Mouse (Mus musculus): ENCODE data around the gene Lnpep.
A peak's percentile ranks its signal among the peaks of the same experiment; 100 is the strongest.
"Not testable (repeated sequence)": the region's sequence is repeated elsewhere in the genome, so short reads cannot be mapped to it uniquely, and the experiment has no call there.

The Lnpep gene

DNA sequence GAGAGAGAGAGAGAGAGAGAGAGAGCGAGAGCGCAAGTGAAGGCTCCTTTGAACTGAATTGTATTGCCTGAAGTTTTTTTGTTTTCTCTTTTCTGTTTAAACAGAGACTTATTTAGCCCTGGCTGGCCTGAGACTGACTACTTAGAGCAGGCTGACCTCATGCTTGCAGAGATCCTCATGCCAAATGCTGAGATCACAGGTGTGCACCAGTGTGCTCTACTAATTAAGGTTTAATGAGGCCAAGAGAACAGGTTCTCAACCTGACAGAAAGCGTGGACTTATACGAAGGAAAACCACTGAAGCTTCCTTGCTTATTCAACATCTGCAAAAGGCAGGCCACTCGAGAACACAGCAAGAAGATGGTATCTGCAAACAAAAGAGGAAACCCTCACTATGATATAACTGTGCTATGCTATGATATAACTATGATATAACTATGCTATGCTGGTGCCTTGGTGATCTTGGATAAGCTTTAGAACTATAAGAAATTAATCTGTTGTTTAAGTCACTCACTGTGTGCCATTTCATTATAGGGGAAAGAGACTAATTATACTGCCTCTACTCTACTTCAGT, 16.3 kb downstream of the Lnpep start:
- no peak for DNase-seq

GRCm38 (mm10) chr17:17604554-17604953, 20.3 kb downstream of the Lnpep start:
- DNase-seq: no peak

- no peak for DNase-seq
These were observed 21.2 kb downstream of the Lnpep start for GRCm38 (mm10) chr17:17603609-17604008.

DNA sequence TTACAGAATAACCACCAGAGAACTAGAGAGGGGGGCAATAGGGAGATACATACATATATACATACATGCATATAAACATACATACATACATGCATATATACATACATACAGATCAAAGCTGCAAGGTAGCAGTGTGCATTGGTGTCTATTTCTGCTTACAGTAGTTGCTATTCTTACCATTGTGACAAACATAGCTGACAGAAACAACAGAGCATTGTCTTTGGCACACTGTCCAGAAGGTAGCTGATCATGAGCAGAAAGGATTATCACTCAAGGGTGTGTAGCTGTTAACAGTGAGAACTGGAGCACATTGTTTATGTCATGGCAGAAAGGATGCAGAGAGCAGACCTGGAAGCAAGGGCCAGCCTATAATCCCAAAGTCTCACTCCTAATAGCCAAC, 22.1 kb downstream of the Lnpep start:
- no peak for DNase-seq

- no peak for DNase-seq
These were observed 22.5 kb downstream of the Lnpep start for GRCm38 (mm10) chr17:17602330-17602729.

DNA sequence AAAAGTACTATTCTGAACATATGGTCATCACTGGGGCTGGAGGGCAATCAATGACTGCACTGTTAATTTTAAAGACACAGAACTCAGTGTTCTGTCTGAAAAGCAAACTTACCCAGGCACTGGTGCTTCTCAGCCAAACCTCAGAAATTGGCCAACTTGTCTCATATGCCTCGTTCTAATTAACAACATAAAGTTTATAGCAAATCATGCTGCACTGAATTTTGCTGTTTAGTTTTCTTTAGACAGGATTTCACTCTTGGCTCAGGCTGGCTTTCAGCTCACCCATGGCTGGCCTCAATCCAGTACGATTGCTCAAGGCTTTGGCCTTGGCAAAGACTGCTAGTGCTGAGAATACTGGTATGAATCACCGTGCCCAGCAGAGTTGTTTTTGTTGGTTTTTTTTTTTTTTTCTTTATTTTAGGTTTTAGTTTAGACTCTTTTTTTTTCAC, 24.0 kb downstream of the Lnpep start:
- peak; percentile 29 to 35 for DNase-seq

DNA sequence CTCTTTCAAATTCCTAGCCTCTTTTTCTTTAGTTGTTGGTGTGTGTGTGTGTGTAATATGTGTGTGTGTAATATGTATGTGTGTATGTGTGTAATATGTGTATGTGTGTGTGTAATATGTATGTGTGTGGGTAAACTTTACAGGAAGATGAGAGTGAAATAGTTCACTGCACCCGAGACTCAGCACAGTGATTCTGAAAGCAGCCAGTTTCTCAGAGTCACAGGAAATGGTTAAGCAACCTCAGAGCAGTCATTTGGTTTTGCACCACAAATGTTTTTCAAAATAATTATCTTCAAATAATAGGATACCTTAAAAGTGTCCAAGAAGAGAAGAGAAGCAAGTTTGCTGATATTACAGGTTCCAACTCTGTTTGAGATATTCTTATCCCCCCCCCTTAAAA, 24.8 kb downstream of the Lnpep start:
- no peak for DNase-seq

GRCm38 (mm10) chr17:17598355-17598754, 26.5 kb downstream of the Lnpep start:
- DNase-seq: no peak

DNA sequence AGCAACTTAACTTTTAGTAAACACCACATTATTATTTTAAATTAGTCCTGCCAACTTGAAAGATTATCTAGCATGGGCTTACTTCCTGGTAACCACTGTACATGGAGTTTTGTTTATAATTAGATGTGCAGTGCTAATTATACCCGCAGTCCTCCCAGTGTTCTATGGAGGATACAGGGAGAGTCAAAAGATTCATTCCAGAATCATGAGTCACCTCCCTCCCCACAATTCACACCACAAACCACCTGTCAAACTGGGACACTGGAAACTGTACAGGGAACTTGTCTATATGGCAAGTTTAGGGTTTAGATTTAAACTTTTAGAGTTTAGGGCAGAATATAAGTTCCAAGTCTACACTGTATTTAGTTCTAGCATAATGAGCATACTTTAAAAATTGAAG, 31.9 kb downstream of the Lnpep start:
- no peak for DNase-seq

GRCm38 (mm10) chr17:17587333-17588047, 37.4 kb downstream of the Lnpep start:
- DNase-seq: no peak

DNA sequence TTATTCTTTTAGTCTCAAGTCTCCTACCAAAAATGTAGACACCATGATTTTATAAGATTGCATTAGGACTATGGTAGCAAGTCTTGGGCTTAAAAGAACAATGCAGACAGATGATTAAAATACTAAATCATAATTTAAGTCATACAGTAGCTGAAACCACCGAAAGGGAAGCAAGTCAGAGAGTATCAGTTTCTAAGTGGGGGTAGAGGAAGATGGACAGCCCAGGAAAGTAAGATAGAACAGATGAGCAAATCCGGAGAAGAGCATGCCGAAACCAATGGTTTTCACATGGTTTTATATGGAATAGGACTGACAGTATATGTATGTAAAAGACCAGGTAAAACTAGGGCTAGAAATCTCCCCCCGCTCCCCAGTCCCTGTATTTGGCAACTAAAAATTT, 39.7 kb downstream of the Lnpep start:
- DNase-seq: no peak

GRCm38 (mm10) chr17:17583896-17584295, 41.0 kb downstream of the Lnpep start:
- DNase-seq: no peak

DNA sequence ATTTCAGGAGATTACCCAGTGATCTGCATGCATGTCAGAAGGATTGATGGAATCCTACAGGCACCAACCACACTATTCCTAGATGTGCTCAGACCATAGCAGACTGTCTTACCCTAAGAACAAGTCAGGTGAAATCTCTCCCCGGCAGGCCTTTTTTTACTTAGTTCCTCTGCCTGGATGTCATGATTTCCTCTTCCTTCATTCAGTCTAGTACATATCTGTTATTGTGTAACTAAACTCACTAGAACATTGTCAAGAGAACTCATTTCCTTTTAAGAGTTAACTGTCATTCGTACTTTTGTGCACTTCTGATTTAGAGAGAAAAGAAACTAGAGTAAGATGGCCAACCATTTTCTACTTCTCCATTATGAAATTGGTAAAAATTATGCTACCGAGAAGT, 43.6 kb downstream of the Lnpep start:
- DNase-seq: no peak

GRCm38 (mm10) chr17:17576399-17576798, 48.5 kb downstream of the Lnpep start:
- DNase-seq: no peak

DNA sequence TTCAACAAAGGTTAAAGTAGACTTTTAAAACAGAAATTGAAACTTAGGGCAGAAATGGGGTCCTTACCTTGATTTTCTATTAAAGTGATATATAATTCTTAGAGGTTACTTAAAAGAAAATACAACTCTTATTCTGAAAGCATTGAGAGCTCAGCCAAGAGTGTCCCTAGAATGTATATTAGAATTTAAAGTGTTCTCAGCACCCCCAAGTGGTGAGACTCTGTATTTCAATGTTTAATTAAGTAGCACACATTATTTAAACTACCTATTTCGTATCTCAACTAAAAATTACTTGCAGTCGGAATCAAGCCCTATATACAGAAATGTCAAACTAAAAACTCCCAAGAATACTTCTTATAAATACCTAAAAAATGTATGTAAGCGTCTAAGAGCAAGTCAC, 57.8 kb downstream of the Lnpep start:
- DNase-seq: no peak

DNA sequence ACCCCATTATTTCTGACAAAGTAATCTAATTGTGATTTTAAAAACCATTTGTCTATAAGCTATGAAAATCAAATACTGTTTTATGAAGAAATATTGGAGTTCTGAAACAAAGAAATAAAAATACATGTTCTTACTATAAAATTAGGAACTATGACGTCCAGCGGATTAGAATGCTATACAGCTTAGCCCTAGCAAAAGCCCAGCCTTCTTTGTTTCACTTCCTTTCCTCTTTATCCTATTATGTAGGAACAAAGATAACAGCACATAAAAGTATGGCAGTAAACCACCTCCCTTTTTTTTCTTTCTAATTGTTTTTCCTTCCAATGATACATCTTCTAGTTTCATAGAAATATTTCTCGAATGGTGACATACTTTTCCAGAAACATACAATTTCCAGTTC, 75.9 kb downstream of the Lnpep start:
- no peak for DNase-seq

- no peak for DNase-seq
These were observed 93.5 kb downstream of the Lnpep start for GRCm38 (mm10) chr17:17531338-17531737.

DNA sequence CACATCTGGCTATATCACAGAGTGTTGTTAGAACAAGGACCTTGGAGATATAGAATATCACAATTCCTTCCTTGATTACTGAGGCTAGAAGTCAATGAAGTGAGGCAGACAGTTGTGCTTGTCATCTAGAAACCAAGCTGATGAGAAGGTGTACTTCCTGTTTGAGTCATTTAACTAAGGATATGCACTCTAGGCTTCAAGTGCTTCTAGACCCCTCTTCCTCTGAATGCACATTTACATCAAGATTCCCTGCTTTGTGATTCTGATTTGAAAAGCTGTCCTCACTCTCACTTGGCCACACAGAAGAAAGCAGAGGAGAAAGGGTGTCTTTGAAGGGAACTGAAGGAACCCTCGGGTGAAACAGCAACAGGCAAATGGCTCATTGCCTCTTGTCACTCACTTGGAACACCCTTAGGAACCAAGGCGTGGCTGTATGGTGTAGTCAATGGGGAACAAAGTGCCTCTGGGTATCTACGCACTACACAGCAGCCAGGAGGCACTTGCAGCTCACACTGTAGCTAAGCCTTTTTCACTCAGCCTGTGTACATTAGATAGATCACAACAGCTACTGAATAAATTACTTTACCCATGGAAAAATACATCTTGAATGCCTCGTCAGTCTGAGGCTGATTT, 108.3 kb downstream of the Lnpep start:
- DNase-seq: no peak

- no peak for DNase-seq
These were observed 118.2 kb downstream of the Lnpep start for GRCm38 (mm10) chr17:17506677-17507076.

DNA sequence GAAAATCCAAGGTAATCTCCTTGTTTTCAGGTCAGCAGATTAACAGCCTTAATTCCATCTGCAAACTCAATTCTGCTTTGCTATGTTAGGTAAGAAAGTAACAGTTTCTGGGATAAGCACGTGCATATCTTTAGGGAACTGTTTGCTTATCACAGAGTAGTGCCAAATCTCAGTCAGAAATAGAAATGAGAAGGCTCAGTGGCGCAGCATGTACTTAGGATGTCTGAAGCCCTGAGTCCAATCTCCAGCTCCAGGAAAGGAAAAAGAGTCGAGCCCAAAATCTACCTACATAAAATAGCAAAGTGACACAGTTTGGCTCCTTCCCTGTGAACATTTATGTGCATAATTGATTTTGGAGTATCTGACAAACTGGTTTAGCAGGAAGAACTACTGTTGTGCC, 125.6 kb downstream of the Lnpep start:
- no peak for DNase-seq

- no peak for DNase-seq
These were observed 126.0 kb downstream of the Lnpep start for GRCm38 (mm10) chr17:17498848-17499247.

DNA sequence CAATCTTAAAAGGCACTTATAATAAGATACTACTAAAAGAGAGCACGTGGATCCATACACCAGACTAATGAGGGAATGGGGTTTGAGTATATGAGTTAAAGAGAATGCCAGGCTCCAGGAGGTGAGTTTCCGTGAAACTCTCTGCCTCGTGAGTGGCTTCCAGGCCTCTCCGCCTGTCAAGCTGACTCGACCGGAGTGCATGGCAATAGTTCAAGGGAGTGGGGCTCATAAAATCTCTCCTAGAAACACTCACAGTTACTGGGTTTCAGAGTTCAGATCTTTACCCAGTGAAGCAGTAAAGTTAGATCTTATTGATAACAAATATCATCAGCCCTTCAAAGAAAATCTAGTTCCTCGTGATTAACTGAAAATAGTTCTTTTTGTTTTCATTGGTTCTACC, 128.1 kb downstream of the Lnpep start:
- no peak for DNase-seq

DNA sequence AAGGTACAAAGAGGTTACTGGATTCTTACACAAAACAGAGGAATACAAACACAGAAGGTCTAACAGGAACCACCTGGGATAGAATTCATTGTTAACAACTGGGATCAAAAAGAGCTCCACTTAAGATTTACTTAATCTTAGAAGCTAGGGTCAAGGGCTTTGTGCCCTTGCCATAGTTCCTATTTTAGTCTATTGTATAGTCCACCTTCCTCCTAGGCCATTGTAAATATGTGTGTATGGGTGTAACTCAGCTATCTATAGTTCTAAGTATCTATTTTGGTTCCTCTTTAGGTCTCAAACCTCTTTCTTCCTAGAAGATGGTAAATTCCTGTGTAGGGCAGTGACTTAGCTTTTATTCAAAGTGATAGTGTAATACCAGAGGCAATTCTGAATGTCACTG, 128.6 kb downstream of the Lnpep start:
- not testable (repeated sequence) for DNase-seq

GRCm38 (mm10) chr17:17492116-17492515, 132.7 kb downstream of the Lnpep start:
- peak in 1 of 2 experiments; percentile 17 for DNase-seq

All from kidney, postnatal 4 days (tissue).